Mouse (Mus musculus) intestine, embryonic 15.5 days (tissue): Measurements from ENCODE around the gene 4833420G17Rik. TPM values are rescaled to one million over a fixed set of nuclear protein-coding genes. Genes with fewer than 3 reads are reported as not detected.

Experiments
- ATAC-seq: fragments of 200-750 bp; cut with Nextera tagmentation; 2 replicates; pipeline ENCODE4 v1.8.0; 2017; ENCODE audit warnings: moderate TSS enrichment, moderate library complexity
- H3K27ac ChIP-seq: fragments of 300-500 bp; sonication (generic); 2 replicates; pipeline ENCODE4 v1.5.1; 2015; ENCODE audit warnings: mild to moderate bottlenecking, inconsistent platforms
- H3K27me3 ChIP-seq: fragments of 300-500 bp; sonication (generic); replicated peaks from 2 replicates; pipeline ENCODE4 v1.6.1; 2015; ENCODE audit warnings: inconsistent platforms
- H3K36me3 ChIP-seq: fragments of 300-500 bp; sonication (generic); 2 replicates; pipeline ENCODE4 v1.6.1; 2015; ENCODE audit warnings: inconsistent platforms
- H3K4me1 ChIP-seq: fragments of 300-500 bp; sonication (generic); replicated peaks from 2 replicates; pipeline ENCODE4 v1.6.1; 2015; ENCODE audit warnings: inconsistent platforms
- H3K4me2 ChIP-seq: fragments of 300-500 bp; sonication (generic); replicated peaks from 2 replicates; pipeline ENCODE4 v1.6.1; 2015; ENCODE audit warnings: mild to moderate bottlenecking, inconsistent platforms
- H3K4me3 ChIP-seq: fragments of 300-500 bp; sonication (generic); replicated peaks from 2 replicates; pipeline ENCODE4 v1.5.1; 2015; ENCODE audit warnings: inconsistent platforms
- H3K9ac ChIP-seq: fragments of 300-500 bp; sonication (generic); 2 replicates; pipeline ENCODE4 v1.6.1; 2015; ENCODE audit warnings: inconsistent platforms
- H3K9me3 ChIP-seq: fragments of 300-500 bp; sonication (generic); 2 replicates; pipeline ENCODE4 v1.6.1; 2016; ENCODE audit warnings: inconsistent platforms
- WGBS: fragments of 180-500 bp; shearing (Covaris S2); methylation state at CpG from one replicate; pipeline ENCODE4 v1.1.7; 2015; 5-methylcytosine and 5-hydroxymethylcytosine counted together
- polyA plus RNA-seq: library from polyadenylated mRNA; unstranded; fragments of >200 nt; fragmentation: Nextera tagmentation; extraction: Ambion mirVana; gene quantifications from 2 replicates; pipeline ENCODE4 v1.2.1, GENCODE M21; 2015

4833420G17Rik gene
- 46.4 and 48.3 TPM in 2 replicates for polyA plus RNA-seq

GRCm38 (mm10) chr13:119462596-119463560, at the start of gene 4833420G17Rik:
Gene 4833420G17Rik (plus strand): TSS chr13:119462768.
- H3K4me2 ChIP-seq: peak within 1 kb of the TSS; percentile 68
- peak within 1 kb of the TSS; percentile 66 for H3K4me3 ChIP-seq
- H3K27ac ChIP-seq: peak within 1 kb of the TSS; percentile 53; the same call in 1 of the 2 replicates
- no peaks in the 10 kb centered on the region for H3K27me3 ChIP-seq
- no peaks in the 10 kb centered on the region for H3K9me3 ChIP-seq
- peak within 1 kb of the TSS; percentile 68 for H3K9ac ChIP-seq
- ATAC-seq: peak; percentile 99
- peaks cover 10% of the 10 kb centered on the region; the same call in 1 of the 2 replicates for H3K36me3 ChIP-seq
- WGBS: 6% methylated on average over 57 of the region's 57 CpGs
- peaks cover 5% of the 10 kb centered on the region; the same call in 1 of the 2 replicates for H3K4me1 ChIP-seq

DNA sequence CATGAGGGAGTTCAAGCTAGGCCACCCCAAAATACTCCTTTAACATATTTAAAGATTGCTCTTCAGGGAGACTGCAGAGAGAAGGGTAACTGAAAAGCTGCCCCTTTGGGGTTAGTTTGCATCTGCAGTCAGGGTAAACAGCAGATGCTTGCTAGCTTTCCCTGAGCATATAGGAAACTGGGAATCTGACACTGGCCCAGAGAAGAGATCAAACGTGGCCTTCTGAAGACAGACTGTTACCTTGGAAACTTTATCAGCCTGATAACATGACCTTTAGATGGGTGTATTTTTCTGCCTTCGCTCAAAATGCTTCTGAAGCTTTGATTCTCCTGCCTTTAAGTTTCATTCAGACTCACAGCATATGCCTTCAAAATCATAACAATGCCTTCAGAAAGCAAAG, 49.5 kb upstream of the 4833420G17Rik start:
- WGBS: 5% methylated on average over 2 of the region's 2 CpGs
- no peak overlapping the region for H3K27ac ChIP-seq
- H3K4me3 ChIP-seq: no peak overlapping the region
- no peak for ATAC-seq
- no peak overlapping the region for H3K4me2 ChIP-seq
- H3K36me3 ChIP-seq: no peaks in the 10 kb centered on the region
- H3K9me3 ChIP-seq: no peaks in the 10 kb centered on the region
- H3K4me1 ChIP-seq: peaks cover under 1% of the 10 kb centered on the region; the same call in 1 of the 2 replicates
- H3K9ac ChIP-seq: no peak overlapping the region
- no peaks in the 10 kb centered on the region for H3K27me3 ChIP-seq

DNA sequence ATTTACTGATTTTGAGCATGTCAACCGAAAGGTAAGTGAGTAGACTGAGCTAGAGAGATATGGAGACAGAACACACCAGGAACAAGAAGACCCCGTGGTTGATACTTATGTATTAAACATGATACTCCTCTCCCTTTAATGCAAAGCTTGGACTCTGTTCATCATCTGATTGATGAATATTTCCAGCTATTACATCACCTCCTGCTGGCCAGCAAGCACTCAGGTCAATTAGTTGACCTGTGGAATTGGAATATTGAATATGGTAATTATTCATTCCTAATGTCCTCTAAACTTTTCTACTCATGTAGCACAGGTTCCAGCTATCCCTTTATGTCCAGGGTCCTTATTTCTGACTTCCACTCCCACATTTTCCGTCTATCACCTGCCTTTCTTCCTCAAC, 44.1 kb upstream of the 4833420G17Rik start:
- H3K4me2 ChIP-seq: no peak overlapping the region

GRCm38 (mm10) chr13:119430164-119430563, 32.4 kb upstream of the 4833420G17Rik start:
- 0 out of 2 replicates have a peak, but pooled peaks cover 7% of the 10 kb centered on the region for H3K4me1 ChIP-seq
- no peak for ATAC-seq
- H3K27ac ChIP-seq: no peak overlapping the region; the same call in 1 of the 2 replicates
- peak overlapping the region; percentile 100 for H3K9ac ChIP-seq
- 12% methylated on average over 8 of the region's 8 CpGs for WGBS
- H3K4me2 ChIP-seq: peak overlapping the region; percentile 77
- H3K36me3 ChIP-seq: no peaks in the 10 kb centered on the region
- H3K9me3 ChIP-seq: no peaks in the 10 kb centered on the region
- no peaks in the 10 kb centered on the region for H3K27me3 ChIP-seq
- peak overlapping the region; percentile 100 for H3K4me3 ChIP-seq

More for the DNA sequence above, 44.1 kb upstream of the 4833420G17Rik start:
- 86% methylated on average over 3 of the region's 3 CpGs for WGBS
- H3K27me3 ChIP-seq: no peaks in the 10 kb centered on the region
- no peaks in the 10 kb centered on the region for H3K36me3 ChIP-seq
- H3K9me3 ChIP-seq: no peaks in the 10 kb centered on the region
- no peak overlapping the region for H3K9ac ChIP-seq
- H3K4me1 ChIP-seq: no peaks in the 10 kb centered on the region
- ATAC-seq: no peak
- no peak overlapping the region for H3K27ac ChIP-seq
- H3K4me3 ChIP-seq: no peak overlapping the region

DNA sequence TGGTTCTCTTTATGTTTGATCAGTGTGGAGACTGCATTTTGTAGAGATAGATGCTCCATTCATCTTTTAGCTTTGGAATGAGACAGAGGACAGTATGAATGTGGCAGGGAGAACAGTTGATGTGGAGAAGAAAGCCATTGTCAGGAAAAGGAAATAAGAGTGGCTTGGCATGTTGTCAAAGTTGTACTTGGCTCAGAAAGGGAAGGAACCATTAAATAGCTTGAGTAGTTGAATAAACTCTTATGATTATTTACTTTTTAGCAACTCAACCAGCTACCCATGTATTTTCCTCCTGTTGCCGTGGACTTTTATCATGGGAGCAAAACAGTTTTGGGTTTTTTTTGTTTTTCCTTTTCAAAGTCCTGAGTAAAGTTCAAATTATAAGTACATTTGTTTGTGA, 30.5 kb upstream of the 4833420G17Rik start:
- Histone ChIP-seq H3K27ac (no peak overlapping the region), H3K9me3 (no peaks in the 10 kb centered on the region), H3K4me1 (0 out of 2 replicates have a peak, but pooled peaks cover 7% of the 10 kb centered on the region), H3K36me3 (no peaks in the 10 kb centered on the region), H3K4me3 (no peak overlapping the region), H3K27me3 (no peaks in the 10 kb centered on the region), H3K4me2 (no peak overlapping the region), H3K9ac (no peak overlapping the region)
- no peak for ATAC-seq
- WGBS: 67% methylated on average over 1 of the region's 1 CpGs

DNA sequence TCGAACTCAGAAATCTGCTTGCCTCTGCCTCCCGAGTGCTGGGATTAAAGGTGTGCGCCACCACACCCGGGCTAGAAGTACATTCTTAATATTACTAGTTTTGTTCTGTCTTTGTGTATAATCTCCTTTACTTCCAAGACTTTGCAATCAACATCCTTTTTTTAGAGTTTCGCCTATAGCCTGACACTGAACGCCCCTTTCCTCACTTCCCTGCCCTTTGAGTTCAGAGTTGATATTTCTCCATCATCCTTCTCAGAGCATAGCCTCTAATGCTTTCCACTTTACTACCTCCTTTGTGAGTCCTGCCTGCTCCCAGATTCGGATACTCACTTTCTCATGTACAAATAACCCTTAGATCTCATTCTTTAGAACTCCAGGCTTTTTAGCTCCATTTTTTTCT, 28.2 kb upstream of the 4833420G17Rik start:
- no peak overlapping the region for H3K4me3 ChIP-seq
- no peak for ATAC-seq

DNA sequence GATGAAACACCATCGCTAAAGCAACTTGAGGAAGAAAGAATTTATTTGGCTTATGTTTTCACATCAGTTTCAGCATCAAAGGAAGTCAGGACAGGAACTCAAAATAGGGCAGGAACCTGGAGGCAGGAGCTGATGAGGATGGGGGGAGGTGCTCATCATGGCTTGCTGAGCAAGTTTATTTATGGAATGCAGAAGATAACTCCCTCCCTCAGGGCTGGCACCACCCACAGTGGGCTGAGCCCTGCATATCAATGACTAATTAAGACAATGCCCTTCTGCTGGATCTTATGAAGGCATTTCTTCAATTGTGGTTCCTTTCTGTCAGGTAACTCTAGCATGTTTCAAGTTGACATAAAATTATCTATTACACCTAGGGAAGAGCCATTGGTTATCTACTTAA, 20.3 kb upstream of the 4833420G17Rik start:
- WGBS: 94% methylated on average over 1 of the region's 1 CpGs
- ATAC-seq: no peak
- peaks cover 19% of the 10 kb centered on the region for H3K36me3 ChIP-seq

More for the DNA sequence above, 28.2 kb upstream of the 4833420G17Rik start:
- H3K9ac ChIP-seq: no peak overlapping the region
- 88% methylated on average over 7 of the region's 7 CpGs for WGBS
- 0 out of 2 replicates have a peak, but pooled peaks cover 7% of the 10 kb centered on the region for H3K4me1 ChIP-seq
- no peaks in the 10 kb centered on the region for H3K9me3 ChIP-seq
- no peak overlapping the region for H3K27ac ChIP-seq
- H3K4me2 ChIP-seq: no peak overlapping the region
- H3K27me3 ChIP-seq: no peaks in the 10 kb centered on the region
- peaks cover 9% of the 10 kb centered on the region; the same call in 1 of the 2 replicates for H3K36me3 ChIP-seq

DNA sequence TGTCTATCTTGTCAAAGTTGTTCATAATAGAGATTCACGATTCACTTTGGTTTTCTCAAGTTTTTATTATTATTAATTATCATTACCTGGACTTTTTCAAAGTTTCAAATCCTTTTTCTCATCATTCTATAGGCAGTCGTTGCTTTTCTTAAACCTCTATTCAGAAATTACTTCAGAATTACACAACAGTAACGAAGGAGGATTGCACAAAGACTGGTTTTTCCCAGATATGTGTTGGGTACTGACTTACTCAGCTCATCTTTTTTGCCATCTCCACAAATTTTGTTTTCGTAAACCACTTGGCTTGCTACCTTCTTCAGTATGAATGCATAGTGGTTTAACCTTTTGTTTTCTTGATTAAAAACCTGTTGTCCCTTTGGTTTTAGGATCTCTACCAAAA, 9.0 kb upstream of the 4833420G17Rik start:
- no peaks in the 10 kb centered on the region for H3K27me3 ChIP-seq
- no peak overlapping the region for H3K9ac ChIP-seq
- no peaks in the 10 kb centered on the region for H3K4me1 ChIP-seq
- H3K4me3 ChIP-seq: no peak overlapping the region
- H3K36me3 ChIP-seq: peaks cover 20% of the 10 kb centered on the region
- no peaks in the 10 kb centered on the region for H3K9me3 ChIP-seq
- no peak overlapping the region for H3K27ac ChIP-seq
- no peak for ATAC-seq
- H3K4me2 ChIP-seq: no peak overlapping the region
- 92% methylated on average over 4 of the region's 4 CpGs for WGBS

More for the DNA sequence above, 20.3 kb upstream of the 4833420G17Rik start:
- Histone ChIP-seq H3K27ac (no peak overlapping the region), H3K9me3 (no peaks in the 10 kb centered on the region), H3K4me3 (no peak overlapping the region), H3K9ac (no peak overlapping the region), H3K27me3 (no peaks in the 10 kb centered on the region), H3K4me2 (no peak overlapping the region), H3K4me1 (no peaks in the 10 kb centered on the region)

DNA sequence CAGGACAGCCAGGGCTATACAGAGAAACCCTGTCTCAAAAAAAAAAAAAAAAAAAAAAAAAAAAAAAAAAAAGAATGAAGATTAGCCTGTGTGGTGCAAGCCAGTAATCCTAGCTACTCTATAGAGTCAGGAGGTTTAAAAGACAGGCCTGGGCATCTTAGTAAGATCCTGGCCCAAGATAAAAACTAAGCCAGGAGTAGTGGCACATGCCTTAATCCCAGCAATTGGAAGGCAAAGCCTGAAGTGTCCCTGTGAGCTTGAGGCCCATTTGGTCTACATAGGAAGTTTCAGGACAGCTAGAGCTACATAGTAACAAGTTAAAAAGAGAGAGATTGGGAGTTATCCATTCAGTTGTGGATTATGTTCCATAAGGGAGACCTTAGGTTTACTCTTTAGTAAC, 7.5 kb upstream of the 4833420G17Rik start:
- Histone ChIP-seq H3K4me1 (no peaks in the 10 kb centered on the region), H3K9me3 (no peaks in the 10 kb centered on the region), H3K4me2 (no peak overlapping the region), H3K4me3 (no peak overlapping the region), H3K36me3 (peaks cover 18% of the 10 kb centered on the region), H3K27me3 (no peaks in the 10 kb centered on the region), H3K27ac (no peak overlapping the region), H3K9ac (no peak overlapping the region)
- no peak for ATAC-seq

DNA sequence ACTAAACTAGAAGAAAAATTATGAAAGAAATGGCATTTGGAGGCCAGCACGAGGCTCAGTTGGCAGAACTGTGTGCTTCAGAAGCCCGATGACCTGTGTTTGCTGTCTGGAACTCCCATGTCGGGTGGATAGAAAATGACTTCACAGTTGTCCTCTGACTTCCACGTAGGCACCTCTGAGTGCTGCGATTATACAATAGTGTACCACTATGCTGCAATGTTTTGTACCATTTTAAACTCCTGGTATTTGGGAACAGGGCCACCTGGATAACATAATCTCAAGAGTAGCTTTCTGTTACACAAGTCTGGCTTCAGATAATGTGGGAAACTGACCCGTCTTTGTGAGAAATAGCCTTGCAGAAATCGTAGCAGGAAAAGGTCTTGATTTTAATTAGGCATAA, 6.2 kb upstream of the 4833420G17Rik start:
- H3K4me3 ChIP-seq: no peak overlapping the region
- no peak overlapping the region for H3K27ac ChIP-seq
- H3K4me1 ChIP-seq: no peaks in the 10 kb centered on the region
- no peaks in the 10 kb centered on the region for H3K27me3 ChIP-seq
- no peak overlapping the region for H3K4me2 ChIP-seq
- 93% methylated on average over 7 of the region's 7 CpGs for WGBS
- no peak for ATAC-seq
- H3K36me3 ChIP-seq: peaks cover 10% of the 10 kb centered on the region; the same call in 1 of the 2 replicates
- no peaks in the 10 kb centered on the region for H3K9me3 ChIP-seq
- H3K9ac ChIP-seq: no peak overlapping the region

DNA sequence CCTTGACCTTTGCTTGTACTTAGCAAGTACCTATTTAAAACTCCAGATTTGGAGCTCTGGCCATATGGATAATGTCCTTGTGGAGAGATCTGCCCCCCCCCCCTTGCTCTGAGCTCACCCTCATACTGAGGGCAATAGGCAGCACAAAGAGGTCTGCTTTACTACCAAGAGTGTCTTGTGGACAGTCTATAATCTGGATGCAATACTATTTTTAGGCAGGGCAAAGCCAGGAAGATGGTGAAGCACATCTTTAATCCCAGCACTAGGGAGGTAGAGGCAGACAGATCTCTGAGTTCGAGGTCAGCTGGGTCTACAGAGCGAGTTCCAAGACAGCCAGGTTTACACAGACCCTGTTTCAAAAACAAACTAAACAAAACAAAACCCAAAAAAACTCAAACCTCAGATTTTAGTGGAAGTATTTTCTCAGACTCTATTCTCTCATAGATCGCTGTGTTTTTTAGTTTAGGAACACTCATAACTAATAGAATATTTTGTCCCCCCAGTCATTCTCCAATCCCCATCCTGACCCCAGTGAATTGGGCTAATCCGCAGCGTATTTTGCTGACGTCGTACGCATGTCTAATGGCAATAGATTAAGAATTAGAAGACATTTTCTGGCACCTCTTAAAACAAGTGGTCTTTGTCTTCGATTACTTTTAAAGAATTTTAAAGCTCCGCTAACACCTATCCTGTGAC, 520 bp upstream of the 4833420G17Rik start:
- Histone ChIP-seq H3K27me3 (no peaks in the 10 kb centered on the region), H3K4me2 (peak overlapping the region; percentile 49), H3K4me3 (peak overlapping the region; percentile 66), H3K36me3 (peaks cover 8% of the 10 kb centered on the region; the same call in 1 of the 2 replicates), H3K27ac (peak overlapping the region; percentile 53; the same call in 1 of the 2 replicates), H3K9me3 (no peaks in the 10 kb centered on the region), H3K9ac (peak overlapping the region; percentile 68), H3K4me1 (peaks cover 5% of the 10 kb centered on the region; the same call in 1 of the 2 replicates)
- peak; percentile 72 for ATAC-seq
- 9% methylated on average over 10 of the region's 10 CpGs for WGBS

GRCm38 (mm10) chr13:119476631-119477030, 14.1 kb downstream of the 4833420G17Rik start:
- Histone ChIP-seq H3K27ac (no peak overlapping the region), H3K4me2 (no peak overlapping the region), H3K36me3 (peaks cover 23% of the 10 kb centered on the region), H3K4me3 (no peak overlapping the region), H3K27me3 (no peaks in the 10 kb centered on the region), H3K4me1 (no peaks in the 10 kb centered on the region), H3K9me3 (no peaks in the 10 kb centered on the region), H3K9ac (no peak overlapping the region)
- 93% methylated on average over 9 of the region's 9 CpGs for WGBS
- no peak for ATAC-seq
